Mouse (Mus musculus) thymus, adult 2 months (tissue): ENCODE measurements around the gene Tmem252. TPM values are rescaled to one million over a fixed set of nuclear protein-coding genes. Genes with fewer than 3 reads are reported as not detected.

Experiments
- DNase-seq: peaks from one replicate; pipeline ENCODE4 v3.0.0; 2021
- H3K27ac ChIP-seq: fragments of 200-500 bp; 2 replicates; pipeline ENCODE4 v1.5.1; 2012; ENCODE audit warnings: low read length, control low read depth; ENCODE audit not compliant: control insufficient read depth, insufficient read depth
- H3K27me3 ChIP-seq: fragments of 200-500 bp; 2 replicates; pipeline ENCODE4 v1.6.1; 2012; ENCODE audit warnings: mild to moderate bottlenecking, low read length, moderate library complexity, mixed read lengths; ENCODE audit not compliant: control insufficient read depth, insufficient read depth
- H3K36me3 ChIP-seq: fragments of 200-500 bp; 2 replicates; pipeline ENCODE4 v1.6.1; 2012; ENCODE audit warnings: mild to moderate bottlenecking, low read length, moderate library complexity; ENCODE audit not compliant: control insufficient read depth, insufficient read depth
- H3K4me1 ChIP-seq: fragments of 200-500 bp; replicated peaks from 2 replicates; pipeline ENCODE4 v1.6.1; 2012; ENCODE audit warnings: low read length; ENCODE audit not compliant: control insufficient read depth, insufficient read depth
- H3K4me3 ChIP-seq: fragments of 200-500 bp; 2 replicates; pipeline ENCODE4 v1.5.1; 2012; ENCODE audit warnings: mild to moderate bottlenecking, low read length, control low read depth, moderate library complexity; ENCODE audit not compliant: control insufficient read depth, insufficient read depth
- CTCF ChIP-seq: fragments of 200-500 bp; IDR thresholded peaks from 2 replicates; pipeline ENCODE4 v1.5.1; 2012; ENCODE audit warnings: mild to moderate bottlenecking, control low read depth, low read length, moderate library complexity, borderline replicate concordance; ENCODE audit not compliant: control insufficient read depth, poor library complexity, insufficient read depth; ENCODE audit errors: extremely low read depth
- POLR2A ChIP-seq: fragments of 200-500 bp; IDR thresholded peaks from 2 replicates; pipeline ENCODE4 v1.6.1; 2012; ENCODE audit warnings: mild to moderate bottlenecking, low read length, control low read depth, moderate library complexity; ENCODE audit not compliant: control insufficient read depth, poor library complexity, insufficient read depth; ENCODE audit errors: extremely low read depth
- WGBS: fragments of 180-500 bp; shearing (Covaris S2); methylation state at CpG from one replicate; pipeline ENCODE4 v1.1.7; 2018; 5-methylcytosine and 5-hydroxymethylcytosine counted together
- polyA plus RNA-seq: library from polyadenylated mRNA; depleted of rRNA; stranded (reverse); fragments of >200 nt; gene quantifications from 2 replicates; pipeline ENCODE4 v1.2.3, GENCODE M21; 2012; rRNA removed

Tmem252 gene
- 0.08 and 0.31 TPM in 2 replicates for polyA plus RNA-seq

- DNase-seq, result no peak
- Histone ChIP-seq H3K27me3 (no peaks in the 10 kb centered on the region), H3K27ac (no peak within 1 kb of the TSS), H3K4me1 (peaks cover 3% of the 10 kb centered on the region), H3K4me3 (no peak within 1 kb of the TSS), H3K36me3 (no peaks in the 10 kb centered on the region)
- no peak for TF ChIP-seq CTCF
- no peak for TF ChIP-seq POLR2A
- WGBS, result 56% methylated on average over 4 of the region's 4 CpGs
Observed at GRCm38 (mm10) chr19:24673762-24674161, at the start of gene Tmem252. TSS of gene Tmem252 (plus strand) at chr19:24674008.

- H3K36me3 ChIP-seq, result no peaks in the 10 kb centered on the region
- H3K4me3 ChIP-seq, result no peak overlapping the region
- H3K27me3 ChIP-seq, result no peaks in the 10 kb centered on the region
- no peak overlapping the region for H3K27ac ChIP-seq
- no peaks in the 10 kb centered on the region for H3K4me1 ChIP-seq
- DNase-seq, result no peak
- 92% methylated on average over 4 of the region's 4 CpGs for WGBS
- TF ChIP-seq POLR2A, result no peak
- no peak for TF ChIP-seq CTCF
Observed at GRCm38 (mm10) chr19:24628049-24628448, 45.8 kb upstream of the Tmem252 start.

- 93% methylated on average over 3 of the region's 3 CpGs for WGBS
- H3K27ac ChIP-seq, result no peak overlapping the region
- no peak for DNase-seq
Observed at GRCm38 (mm10) chr19:24633008-24633407, 40.8 kb upstream of the Tmem252 start.

GRCm38 (mm10) chr19:24634602-24635001, 39.2 kb upstream of the Tmem252 start:
- Histone ChIP-seq H3K4me3 (no peak overlapping the region), H3K27me3 (no peaks in the 10 kb centered on the region), H3K27ac (no peak overlapping the region), H3K4me1 (no peaks in the 10 kb centered on the region), H3K36me3 (no peaks in the 10 kb centered on the region)
- peak; percentile 71 for DNase-seq
- 3% methylated on average over 7 of the region's 7 CpGs for WGBS
- TF ChIP-seq CTCF (peak; percentile 51; the same call in 1 of the 2 replicates), POLR2A (no peak)

More at GRCm38 (mm10) chr19:24633008-24633407, 40.8 kb upstream of the Tmem252 start:
- H3K4me1 ChIP-seq, result no peaks in the 10 kb centered on the region
- TF ChIP-seq CTCF (no peak), POLR2A (no peak)
- no peaks in the 10 kb centered on the region for H3K27me3 ChIP-seq
- no peaks in the 10 kb centered on the region for H3K36me3 ChIP-seq
- no peak overlapping the region for H3K4me3 ChIP-seq

- WGBS, result 34% methylated on average over 10 of the region's 10 CpGs
- no peaks in the 10 kb centered on the region for H3K27me3 ChIP-seq
- TF ChIP-seq CTCF (no peak), POLR2A (no peak)
Observed at GRCm38 (mm10) chr19:24636616-24637015, 37.2 kb upstream of the Tmem252 start.

GRCm38 (mm10) chr19:24637988-24638387, 35.8 kb upstream of the Tmem252 start:
- Histone ChIP-seq H3K27ac (no peak overlapping the region), H3K36me3 (no peaks in the 10 kb centered on the region), H3K4me3 (no peak overlapping the region), H3K27me3 (no peaks in the 10 kb centered on the region), H3K4me1 (no peaks in the 10 kb centered on the region)
- DNase-seq, result no peak
- TF ChIP-seq CTCF (no peak), POLR2A (no peak)
- whole genome bisulfite sequencing, result 97% methylated on average over 6 of the region's 6 CpGs

More at GRCm38 (mm10) chr19:24636616-24637015, 37.2 kb upstream of the Tmem252 start:
- no peak overlapping the region for H3K27ac ChIP-seq
- DNase-seq, result no peak
- H3K4me1 ChIP-seq, result no peaks in the 10 kb centered on the region
- no peaks in the 10 kb centered on the region for H3K36me3 ChIP-seq
- H3K4me3 ChIP-seq, result no peak overlapping the region

- H3K4me1 ChIP-seq, result no peaks in the 10 kb centered on the region
- H3K27me3 ChIP-seq, result no peaks in the 10 kb centered on the region
- H3K36me3 ChIP-seq, result no peaks in the 10 kb centered on the region
- no peak overlapping the region for H3K4me3 ChIP-seq
- H3K27ac ChIP-seq, result no peak overlapping the region
- no peak for TF ChIP-seq POLR2A
- no peak for TF ChIP-seq CTCF
- no peak for DNase-seq
- 74% methylated on average over 6 of the region's 6 CpGs for WGBS
Observed at GRCm38 (mm10) chr19:24640982-24641381, 32.8 kb upstream of the Tmem252 start.
